Mouse (Mus musculus): ENCODE measurements at regions not wholly inside any gene's neighbourhood (a gene's known extent, or its start where the extent isn't known, plus 50 kb on each side); places are given as distances from the start of the nearest gene placed in this dataset.

DNA sequence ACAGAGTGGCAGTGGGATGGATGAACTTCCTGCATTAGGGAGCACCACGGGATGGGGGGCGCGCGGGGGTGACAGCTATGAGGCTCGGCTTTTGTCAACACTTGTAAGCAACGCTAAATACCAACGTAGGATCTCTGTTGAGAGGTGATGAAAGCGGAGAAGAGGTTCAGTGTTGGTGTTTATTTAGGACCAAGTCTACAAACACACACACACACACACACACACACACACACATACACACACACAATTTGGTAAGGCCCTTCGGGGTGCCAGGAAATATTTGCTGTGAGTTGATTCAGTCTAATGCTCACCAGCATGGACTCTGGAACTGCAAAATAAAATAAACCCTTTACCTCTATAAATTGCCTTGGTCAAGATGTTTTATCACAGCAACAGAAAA lies 148.3 kb upstream of the Plcz1 start:
- ATAC-seq (replicated peaks; ENCODE audit: low FRiP score, low TSS enrichment, low read depth) (no peak), DNase-seq (ENCODE audit: low spot score) (no peak)
- H3K27me3 ChIP-seq (replicated peaks; ENCODE audit: control insufficient read depth, insufficient read depth, low read length): no peaks in the 10 kb centered on the region
- no peak overlapping the region for H3K4me2 ChIP-seq (ENCODE audit: low read length)
- 76% methylated on average over 9 of the region's 9 CpGs for WGBS
- H3K4me1 ChIP-seq (replicated peaks; ENCODE audit: control insufficient read depth, insufficient read depth, low read length): no peaks in the 10 kb centered on the region
- H3K9ac ChIP-seq (ENCODE audit: low read length): no peak overlapping the region
- H3K9me3 ChIP-seq (ENCODE audit: control insufficient read depth, low read length): no peaks in the 10 kb centered on the region
- no peak overlapping the region for H3K4me3 ChIP-seq (ENCODE audit: low read depth, low read length)
- H3K36me3 ChIP-seq (ENCODE audit: control insufficient read depth, insufficient read depth, low read length): no peaks in the 10 kb centered on the region
- H3K27ac ChIP-seq (ENCODE audit: low read depth): no peak overlapping the region

DNA sequence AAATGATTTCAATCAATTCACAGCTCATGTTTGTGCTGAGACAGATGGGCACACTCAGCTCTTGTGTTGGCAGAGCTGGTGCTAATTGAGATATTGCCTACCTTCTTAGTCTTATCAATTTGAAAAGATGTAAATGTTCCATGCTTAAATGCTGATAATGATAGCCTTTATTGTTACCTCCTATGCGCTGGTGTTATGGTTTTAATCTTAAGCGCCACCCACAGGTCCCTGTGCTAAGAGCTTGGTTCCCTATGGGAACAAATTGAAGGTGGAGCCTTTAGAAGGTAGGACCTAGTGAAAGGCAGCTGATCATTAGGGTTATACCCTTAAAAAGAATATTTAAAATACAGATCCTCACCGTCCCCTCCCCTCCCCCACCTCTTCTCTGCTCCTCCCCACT lies 146.5 kb upstream of the Plcz1 start:
- Histone ChIP-seq H3K9me3 (ENCODE audit: control insufficient read depth, low read length) (no peaks in the 10 kb centered on the region), H3K4me2 (ENCODE audit: low read length) (no peak overlapping the region), H3K4me1 (replicated peaks; ENCODE audit: control insufficient read depth, insufficient read depth, low read length) (no peaks in the 10 kb centered on the region), H3K36me3 (ENCODE audit: control insufficient read depth, insufficient read depth, low read length) (no peaks in the 10 kb centered on the region), H3K9ac (ENCODE audit: low read length) (no peak overlapping the region), H3K27me3 (replicated peaks; ENCODE audit: control insufficient read depth, insufficient read depth, low read length) (no peaks in the 10 kb centered on the region), H3K4me3 (ENCODE audit: low read depth, low read length) (no peak overlapping the region), H3K27ac (ENCODE audit: low read depth) (no peak overlapping the region)
- 81% methylated on average over 3 of the region's 3 CpGs for WGBS
- ATAC-seq (replicated peaks; ENCODE audit: low FRiP score, low TSS enrichment, low read depth) (no peak), DNase-seq (ENCODE audit: low spot score) (no peak)

DNA sequence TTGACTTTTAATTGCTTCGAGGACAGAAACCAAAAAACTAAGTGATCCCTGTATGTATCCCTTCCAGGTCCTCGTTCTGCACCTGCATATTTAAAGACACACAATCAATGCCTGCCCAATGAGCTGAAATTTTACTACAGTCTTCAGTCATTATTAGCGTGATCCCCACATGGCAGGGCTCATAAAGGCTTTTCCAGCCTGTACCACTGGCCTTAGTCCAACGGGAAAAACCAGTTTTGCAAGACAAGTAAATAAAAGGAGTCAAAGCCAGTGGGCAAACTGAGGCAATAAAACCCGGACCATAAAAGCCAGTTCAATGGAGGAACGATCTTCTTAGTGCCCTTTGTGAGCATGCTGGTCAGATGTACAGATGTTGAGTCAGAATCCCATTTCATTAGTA lies 145.8 kb upstream of the Plcz1 start:
- Histone ChIP-seq H3K36me3 (ENCODE audit: control insufficient read depth, insufficient read depth, low read length) (no peaks in the 10 kb centered on the region), H3K27me3 (replicated peaks; ENCODE audit: control insufficient read depth, insufficient read depth, low read length) (no peaks in the 10 kb centered on the region), H3K4me2 (ENCODE audit: low read length) (no peak overlapping the region), H3K9me3 (ENCODE audit: control insufficient read depth, low read length) (no peaks in the 10 kb centered on the region), H3K27ac (ENCODE audit: low read depth) (no peak overlapping the region), H3K9ac (ENCODE audit: low read length) (no peak overlapping the region), H3K4me3 (ENCODE audit: low read depth, low read length) (no peak overlapping the region), H3K4me1 (replicated peaks; ENCODE audit: control insufficient read depth, insufficient read depth, low read length) (no peaks in the 10 kb centered on the region)
- DNase-seq (ENCODE audit: low spot score): no peak
- WGBS: 60% methylated on average over 6 of the region's 6 CpGs
- peak; percentile 87 for ATAC-seq (replicated peaks; ENCODE audit: low FRiP score, low TSS enrichment, low read depth)

DNA sequence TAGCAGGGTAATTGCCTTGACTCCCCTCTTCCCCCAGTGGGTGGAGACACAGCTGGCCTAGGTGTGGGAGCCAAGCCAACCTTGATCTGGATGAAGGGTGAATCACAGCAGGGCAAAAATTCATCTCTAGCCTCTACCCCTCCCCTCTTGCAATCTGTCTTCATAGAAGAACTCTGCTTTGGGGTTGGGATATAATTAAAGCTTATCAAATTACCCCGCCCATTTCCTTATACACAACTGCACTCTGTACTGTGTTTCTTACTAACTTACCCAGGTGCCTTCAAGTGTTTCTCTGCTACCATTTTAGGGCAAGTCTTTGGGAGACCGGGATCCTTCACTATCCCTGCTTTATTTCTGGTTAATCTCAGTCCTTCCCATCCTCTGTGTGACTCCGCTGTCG lies 138.7 kb upstream of the Plcz1 start:
- H3K9ac ChIP-seq (ENCODE audit: low read length): no peak overlapping the region

DNA sequence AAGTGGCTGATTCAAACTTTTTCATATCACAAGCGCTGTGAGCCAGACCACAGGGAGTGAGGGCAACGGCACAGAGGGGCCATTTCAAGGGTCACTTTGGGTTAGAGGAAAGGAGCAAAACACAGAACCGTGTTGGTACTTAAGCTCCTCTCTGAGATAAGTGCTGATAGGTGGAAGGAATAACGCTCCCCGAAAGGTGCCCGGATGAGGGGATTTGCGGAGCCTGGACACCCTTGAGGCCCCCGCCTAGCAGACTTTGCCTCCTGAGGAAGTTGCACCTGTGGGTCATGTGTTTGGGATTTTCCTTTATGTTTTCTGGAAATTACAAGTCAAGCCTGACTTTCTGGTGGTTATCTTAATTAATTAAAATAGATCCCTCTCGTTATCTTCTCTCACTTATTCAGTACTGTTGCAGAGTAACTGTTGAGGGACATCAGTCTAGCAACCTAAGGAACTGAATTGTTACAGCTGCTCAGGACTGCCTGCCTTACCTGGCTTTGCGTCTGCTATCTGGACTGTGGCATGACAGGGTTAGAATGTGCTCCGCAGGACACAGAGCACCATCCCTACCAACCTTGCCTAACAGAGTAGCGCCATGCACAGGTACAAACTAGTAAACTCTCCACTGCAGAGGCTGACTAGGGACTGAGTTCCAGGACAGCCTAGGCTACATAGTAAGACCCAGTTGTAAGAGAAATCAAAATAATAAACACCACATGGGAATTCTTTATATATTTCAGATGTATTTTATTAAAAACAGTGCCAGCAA lies 137.4 kb upstream of the Plcz1 start:
- H3K9me3 ChIP-seq (ENCODE audit: control insufficient read depth, low read length): no peaks in the 10 kb centered on the region
- DNase-seq (ENCODE audit: low spot score) (no peak), ATAC-seq (replicated peaks; ENCODE audit: low FRiP score, low TSS enrichment, low read depth) (no peak)
- H3K4me3 ChIP-seq (ENCODE audit: low read depth, low read length): no peak overlapping the region
- no peaks in the 10 kb centered on the region for H3K36me3 ChIP-seq (ENCODE audit: control insufficient read depth, insufficient read depth, low read length)
- no peaks in the 10 kb centered on the region for H3K4me1 ChIP-seq (replicated peaks; ENCODE audit: control insufficient read depth, insufficient read depth, low read length)
- WGBS: 85% methylated on average over 12 of the region's 12 CpGs
- H3K27me3 ChIP-seq (replicated peaks; ENCODE audit: control insufficient read depth, insufficient read depth, low read length): no peaks in the 10 kb centered on the region
- H3K4me2 ChIP-seq (ENCODE audit: low read length): no peak overlapping the region
- no peak overlapping the region for H3K9ac ChIP-seq (ENCODE audit: low read length)
- no peak overlapping the region for H3K27ac ChIP-seq (ENCODE audit: low read depth)

More for the DNA sequence above, 138.7 kb upstream of the Plcz1 start:
- Histone ChIP-seq H3K36me3 (ENCODE audit: control insufficient read depth, insufficient read depth, low read length) (no peaks in the 10 kb centered on the region), H3K27me3 (replicated peaks; ENCODE audit: control insufficient read depth, insufficient read depth, low read length) (no peaks in the 10 kb centered on the region), H3K27ac (ENCODE audit: low read depth) (no peak overlapping the region), H3K4me2 (ENCODE audit: low read length) (no peak overlapping the region), H3K4me1 (replicated peaks; ENCODE audit: control insufficient read depth, insufficient read depth, low read length) (no peaks in the 10 kb centered on the region), H3K4me3 (ENCODE audit: low read depth, low read length) (no peak overlapping the region), H3K9me3 (ENCODE audit: control insufficient read depth, low read length) (no peaks in the 10 kb centered on the region)
- no peak for ATAC-seq (replicated peaks; ENCODE audit: low FRiP score, low TSS enrichment, low read depth)
- DNase-seq (ENCODE audit: low spot score): no peak
- 78% methylated on average over 4 of the region's 4 CpGs for WGBS

DNA sequence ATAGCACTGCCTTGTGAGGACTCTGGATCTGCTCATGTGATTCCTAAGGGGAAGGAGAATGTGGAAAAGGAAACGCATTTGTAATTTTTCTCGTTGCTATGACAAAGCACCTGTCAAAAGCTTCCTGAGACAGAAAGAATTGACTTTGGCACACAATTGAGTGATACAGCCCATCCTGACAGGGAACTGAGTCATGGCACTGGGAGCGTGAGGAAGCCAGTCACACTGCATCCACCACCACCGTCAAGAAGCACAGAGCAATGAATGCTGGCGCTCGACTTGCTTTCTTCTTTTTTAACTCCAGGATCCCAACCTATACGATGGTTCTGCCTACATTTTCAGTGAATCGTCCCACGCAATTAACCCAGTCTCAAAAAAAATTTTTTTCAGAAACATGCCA lies 131.5 kb upstream of the Plcz1 start:
- no peaks in the 10 kb centered on the region for H3K4me1 ChIP-seq (replicated peaks; ENCODE audit: control insufficient read depth, insufficient read depth, low read length)
- WGBS: 84% methylated on average over 9 of the region's 9 CpGs
- ATAC-seq (replicated peaks; ENCODE audit: low FRiP score, low TSS enrichment, low read depth) (no peak), DNase-seq (ENCODE audit: low spot score) (no peak)
- H3K4me2 ChIP-seq (ENCODE audit: low read length): no peak overlapping the region
- H3K27ac ChIP-seq (ENCODE audit: low read depth): no peak overlapping the region
- H3K36me3 ChIP-seq (ENCODE audit: control insufficient read depth, insufficient read depth, low read length): no peaks in the 10 kb centered on the region
- no peaks in the 10 kb centered on the region for H3K27me3 ChIP-seq (replicated peaks; ENCODE audit: control insufficient read depth, insufficient read depth, low read length)
- no peak overlapping the region for H3K4me3 ChIP-seq (ENCODE audit: low read depth, low read length)
- H3K9me3 ChIP-seq (ENCODE audit: control insufficient read depth, low read length): no peaks in the 10 kb centered on the region
- H3K9ac ChIP-seq (ENCODE audit: low read length): no peak overlapping the region

GRCm38 (mm10) chr6:140169836-140170235 lies 128.6 kb upstream of the Plcz1 start:
- H3K27ac ChIP-seq (ENCODE audit: low read depth): no peak overlapping the region
- no peak overlapping the region for H3K4me3 ChIP-seq (ENCODE audit: low read depth, low read length)
- WGBS: 93% methylated on average over 3 of the region's 3 CpGs
- H3K4me1 ChIP-seq (replicated peaks; ENCODE audit: control insufficient read depth, insufficient read depth, low read length): no peaks in the 10 kb centered on the region
- H3K9me3 ChIP-seq (ENCODE audit: control insufficient read depth, low read length): no peaks in the 10 kb centered on the region
- no peaks in the 10 kb centered on the region for H3K27me3 ChIP-seq (replicated peaks; ENCODE audit: control insufficient read depth, insufficient read depth, low read length)
- no peak for ATAC-seq (replicated peaks; ENCODE audit: low FRiP score, low TSS enrichment, low read depth)
- no peaks in the 10 kb centered on the region for H3K36me3 ChIP-seq (ENCODE audit: control insufficient read depth, insufficient read depth, low read length)
- no peak for DNase-seq (ENCODE audit: low spot score)
- H3K9ac ChIP-seq (ENCODE audit: low read length): no peak overlapping the region
- H3K4me2 ChIP-seq (ENCODE audit: low read length): no peak overlapping the region

- 80% methylated on average over 4 of the region's 4 CpGs for WGBS
- Histone ChIP-seq H3K27me3 (replicated peaks; ENCODE audit: control insufficient read depth, insufficient read depth, low read length) (no peaks in the 10 kb centered on the region), H3K4me3 (ENCODE audit: low read depth, low read length) (no peak overlapping the region), H3K4me2 (ENCODE audit: low read length) (no peak overlapping the region), H3K36me3 (ENCODE audit: control insufficient read depth, insufficient read depth, low read length) (no peaks in the 10 kb centered on the region), H3K4me1 (replicated peaks; ENCODE audit: control insufficient read depth, insufficient read depth, low read length) (no peaks in the 10 kb centered on the region), H3K27ac (ENCODE audit: low read depth) (no peak overlapping the region), H3K9me3 (ENCODE audit: control insufficient read depth, low read length) (no peaks in the 10 kb centered on the region), H3K9ac (ENCODE audit: low read length) (no peak overlapping the region)
- DNase-seq (ENCODE audit: low spot score) (no peak), ATAC-seq (replicated peaks; ENCODE audit: low FRiP score, low TSS enrichment, low read depth) (no peak)
These were observed 125.9 kb upstream of the Plcz1 start for GRCm38 (mm10) chr6:140167182-140167581.

DNA sequence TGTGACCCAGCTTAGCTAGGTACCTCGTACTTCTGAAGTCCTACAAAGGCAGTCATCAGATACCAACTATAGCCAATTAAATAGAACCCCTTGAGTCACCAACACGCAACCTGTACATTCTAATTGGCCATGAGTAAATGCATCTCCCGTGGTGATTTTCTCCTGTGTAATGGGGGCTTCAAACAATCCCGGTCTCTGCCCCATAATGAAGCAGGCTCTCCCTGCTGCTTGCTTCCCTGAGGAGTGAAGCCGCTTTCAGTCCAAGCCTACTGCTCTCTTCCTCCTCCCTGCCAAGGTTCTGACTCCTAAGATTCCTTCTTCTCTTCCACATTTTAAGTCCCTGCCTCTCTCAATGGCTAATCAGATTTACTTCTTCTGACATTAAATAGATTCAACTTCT lies 121.5 kb upstream of the Plcz1 start:
- no peak overlapping the region for H3K4me3 ChIP-seq (ENCODE audit: low read depth, low read length)
- H3K4me2 ChIP-seq (ENCODE audit: low read length): no peak overlapping the region
- DNase-seq (ENCODE audit: low spot score) (no peak), ATAC-seq (replicated peaks; ENCODE audit: low FRiP score, low TSS enrichment, low read depth) (no peak)
- no peak overlapping the region for H3K27ac ChIP-seq (ENCODE audit: low read depth)
- WGBS: 85% methylated on average over 5 of the region's 5 CpGs
- H3K36me3 ChIP-seq (ENCODE audit: control insufficient read depth, insufficient read depth, low read length): no peaks in the 10 kb centered on the region
- H3K4me1 ChIP-seq (replicated peaks; ENCODE audit: control insufficient read depth, insufficient read depth, low read length): no peaks in the 10 kb centered on the region
- no peaks in the 10 kb centered on the region for H3K27me3 ChIP-seq (replicated peaks; ENCODE audit: control insufficient read depth, insufficient read depth, low read length)
- no peaks in the 10 kb centered on the region for H3K9me3 ChIP-seq (ENCODE audit: control insufficient read depth, low read length)
- no peak overlapping the region for H3K9ac ChIP-seq (ENCODE audit: low read length)
